Mouse (Mus musculus) midbrain, postnatal 0 days (tissue): Measurements from ENCODE around the gene Apom. TPM values are rescaled to one million over a fixed set of nuclear protein-coding genes. Genes with fewer than 3 reads are reported as not detected.
A peak's percentile ranks its signal among the peaks of the same experiment; 100 is the strongest.

Experiments used
- ATAC-seq: fragments of 200-750 bp; cut with Nextera tagmentation; 2 replicates; pipeline ENCODE4 v1.8.0; 2017; ENCODE audit warnings: moderate number of reproducible peaks, mild to moderate bottlenecking, moderate TSS enrichment, moderate library complexity; ENCODE audit not compliant: low FRiP score
- DNase-seq: peaks from one replicate; pipeline ENCODE4 v3.0.0-alpha.2; 2015; ENCODE audit warnings: low spot score
- H3K27ac ChIP-seq: fragments of 300-500 bp; sonication (generic); 2 replicates; pipeline ENCODE4 v1.5.1; 2014; ENCODE audit warnings: low read depth, mild to moderate bottlenecking, low read length, mixed read lengths
- H3K27me3 ChIP-seq: fragments of 300-500 bp; sonication (generic); 2 replicates; pipeline ENCODE4 v1.6.1; 2014; ENCODE audit warnings: low read length, control low read depth, mixed read lengths; ENCODE audit not compliant: insufficient read depth
- H3K36me3 ChIP-seq: fragments of 300-500 bp; sonication (generic); 2 replicates; pipeline ENCODE4 v1.6.1; 2014; ENCODE audit warnings: low read length, control low read depth, mixed read lengths; ENCODE audit not compliant: insufficient read depth
- H3K4me1 ChIP-seq: fragments of 300-500 bp; sonication (generic); 2 replicates; pipeline ENCODE4 v1.6.1; 2014; ENCODE audit warnings: mild to moderate bottlenecking, control low read depth, antibody characterized with exemption, low read length, mixed read lengths; ENCODE audit not compliant: insufficient read depth
- H3K4me2 ChIP-seq: fragments of 300-500 bp; sonication (generic); 2 replicates; pipeline ENCODE4 v1.6.1; 2014; ENCODE audit warnings: low read depth, mild to moderate bottlenecking, low read length, mixed read lengths; ENCODE audit not compliant: poor library complexity, severe bottlenecking
- H3K4me3 ChIP-seq: fragments of 300-500 bp; sonication (generic); 2 replicates; pipeline ENCODE4 v1.5.1; 2014; ENCODE audit warnings: low read depth, mild to moderate bottlenecking, low read length, moderate library complexity
- H3K9ac ChIP-seq: fragments of 300-500 bp; sonication (generic); replicated peaks from 2 replicates; pipeline ENCODE4 v1.6.1; 2014; ENCODE audit warnings: mild to moderate bottlenecking, low read length, moderate library complexity, mixed read lengths; ENCODE audit not compliant: poor library complexity, severe bottlenecking
- H3K9me3 ChIP-seq: fragments of 300-500 bp; sonication (generic); 2 replicates; pipeline ENCODE4 v1.6.1; 2016; ENCODE audit warnings: low read length, control low read depth
- CTCF ChIP-seq: IDR thresholded peaks from 2 replicates; pipeline ENCODE4 v1.5.1; 2016; ENCODE audit warnings: antibody characterized with exemption, mild to moderate bottlenecking
- WGBS: fragments of 180-500 bp; shearing (Covaris S2); extraction: QIAGEN DNeasy Blood & Tissue Kit; methylation state at CpG from one replicate; pipeline ENCODE4 v1.1.7; 2014; 5-methylcytosine and 5-hydroxymethylcytosine counted together
- polyA plus RNA-seq: library from polyadenylated mRNA; unstranded; fragments of >200 nt; fragmentation: Nextera tagmentation; extraction: Ambion mirVana; gene quantifications from 2 replicates; pipeline ENCODE4 v1.2.1, GENCODE M21; 2015
- total RNA-seq: library from RNA; depleted of rRNA; stranded (reverse); fragments of >200 nt; gene quantifications from 2 replicates; pipeline ENCODE4 v1.2.3, GENCODE M21; 2014

The Apom gene
- total and polyA plus RNA-seq, 2 experiments from 2014 or later: 0.44 TPM; not detected in 1

DNA sequence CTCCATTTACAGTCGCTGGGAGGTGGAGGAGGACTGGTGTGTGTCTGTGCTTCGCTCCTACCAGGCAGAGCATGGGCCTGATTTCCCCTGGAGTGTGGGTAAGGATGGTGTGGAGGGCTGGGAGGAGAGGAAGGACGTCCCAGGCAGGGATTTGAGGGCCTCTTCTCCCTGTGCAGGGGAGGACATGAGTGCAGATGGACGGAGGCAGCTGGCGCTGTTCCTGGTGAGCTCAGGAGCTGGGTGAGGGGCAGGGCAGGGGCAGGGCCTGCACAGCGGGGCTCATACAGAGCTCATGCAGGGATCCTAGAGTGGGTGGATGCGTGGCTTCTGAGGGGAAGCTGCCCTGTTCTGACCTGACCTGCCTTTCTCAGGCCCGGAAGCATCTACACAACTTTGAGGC, 29.6 kb downstream of the Apom start:
- no peaks in the 10 kb centered on the region for H3K4me1 ChIP-seq
- no peak for TF ChIP-seq CTCF
- no peak overlapping the region for H3K4me2 ChIP-seq
- H3K36me3 ChIP-seq: peaks cover 57% of the 10 kb centered on the region
- DNase-seq (no peak), ATAC-seq (no peak)
- no peaks in the 10 kb centered on the region for H3K9me3 ChIP-seq
- no peak overlapping the region for H3K9ac ChIP-seq
- WGBS: 82% methylated on average over 6 of the region's 8 CpGs
- H3K27me3 ChIP-seq: no peaks in the 10 kb centered on the region
- H3K4me3 ChIP-seq: no peak overlapping the region
- H3K27ac ChIP-seq: no peak overlapping the region

DNA sequence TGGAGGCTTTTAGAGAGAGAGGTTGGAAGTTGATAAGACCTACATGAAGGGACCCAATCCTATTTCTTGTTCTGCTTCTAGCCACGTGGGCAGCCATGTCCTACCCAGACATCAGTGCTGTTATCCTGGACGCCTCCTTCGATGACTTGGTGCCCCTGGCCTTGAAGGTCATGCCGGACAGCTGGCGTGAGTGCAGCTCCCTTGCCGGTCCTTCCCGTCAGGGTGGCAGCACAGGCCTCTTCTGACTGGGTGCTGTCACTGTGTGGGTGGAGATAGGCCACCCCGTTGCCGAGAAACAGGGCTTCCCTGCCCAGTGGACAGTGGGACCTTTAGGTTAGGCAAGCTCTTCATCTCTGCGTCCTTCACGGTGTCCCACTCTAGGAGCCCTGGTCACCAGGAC, 30.7 kb downstream of the Apom start:
- H3K9me3 ChIP-seq: no peaks in the 10 kb centered on the region
- no peaks in the 10 kb centered on the region for H3K27me3 ChIP-seq
- H3K4me1 ChIP-seq: no peaks in the 10 kb centered on the region
- no peak overlapping the region for H3K9ac ChIP-seq
- TF ChIP-seq CTCF: no peak
- 92% methylated on average over 11 of the region's 11 CpGs for WGBS
- ATAC-seq (no peak), DNase-seq (no peak)
- no peak overlapping the region for H3K4me3 ChIP-seq
- H3K27ac ChIP-seq: no peak overlapping the region
- H3K4me2 ChIP-seq: no peak overlapping the region
- H3K36me3 ChIP-seq: peaks cover 68% of the 10 kb centered on the region

DNA sequence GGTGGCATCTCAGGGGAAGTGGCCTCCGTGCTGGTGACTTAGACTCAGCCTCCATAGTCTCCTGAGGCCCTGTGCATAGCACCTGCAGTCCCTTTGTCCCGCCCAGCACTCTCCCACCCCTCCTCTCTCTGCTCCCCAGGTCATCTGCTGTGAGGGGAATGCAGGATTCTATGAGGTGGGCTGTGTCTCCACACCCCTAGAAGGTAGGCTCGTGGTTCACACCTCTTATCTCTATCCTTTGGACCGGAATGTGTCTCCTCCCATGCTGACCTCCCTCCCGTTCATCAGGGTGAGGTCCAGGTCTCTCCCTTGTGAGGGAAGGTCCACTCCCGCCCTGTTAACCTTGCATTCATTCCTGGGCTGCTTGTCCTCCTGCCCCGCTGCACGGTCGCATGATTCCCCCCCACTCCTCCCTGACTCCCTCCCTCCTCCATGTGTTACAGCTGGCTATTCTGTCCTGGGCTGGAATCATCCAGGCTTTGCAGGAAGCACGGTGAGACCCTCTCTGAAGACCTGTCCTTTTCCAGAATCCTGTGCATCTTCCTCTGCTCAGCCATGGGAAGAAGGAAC, 31.6 kb downstream of the Apom start:
- WGBS: 79% methylated on average over 10 of the region's 10 CpGs

DNA sequence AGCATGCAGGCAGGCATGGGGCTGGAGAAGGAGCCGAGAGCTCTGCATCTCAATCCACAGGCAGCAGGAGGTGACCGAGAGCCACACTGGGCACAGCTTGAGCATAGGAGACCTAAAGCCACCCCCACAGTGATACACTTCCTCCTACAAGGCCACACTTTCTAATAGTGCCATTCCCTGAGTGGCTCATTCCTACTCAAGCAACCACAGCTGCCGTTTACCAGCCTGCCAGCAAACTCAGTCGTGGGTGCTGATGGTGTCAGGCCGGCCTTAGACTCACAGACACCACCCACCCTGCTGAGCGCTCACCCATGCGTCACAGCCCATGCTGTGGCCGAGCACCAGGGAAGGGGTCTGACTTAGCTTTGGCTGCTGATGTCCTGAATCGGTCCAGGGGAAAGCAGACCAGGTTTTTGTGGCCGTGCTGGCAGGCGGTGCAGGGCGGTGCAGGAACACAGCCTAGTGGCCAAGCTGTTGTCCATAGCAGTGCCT, 34.6 kb downstream of the Apom start:
- H3K4me1 ChIP-seq: no peaks in the 10 kb centered on the region
- H3K27ac ChIP-seq: no peak overlapping the region
- 74% methylated on average over 12 of the region's 12 CpGs for WGBS
- no peaks in the 10 kb centered on the region for H3K9me3 ChIP-seq
- H3K36me3 ChIP-seq: peaks cover 78% of the 10 kb centered on the region
- no peak for TF ChIP-seq CTCF
- H3K4me2 ChIP-seq: no peak overlapping the region
- ATAC-seq: no peak
- no peak for DNase-seq
- no peaks in the 10 kb centered on the region for H3K27me3 ChIP-seq
- H3K9ac ChIP-seq: no peak overlapping the region
- H3K4me3 ChIP-seq: no peak overlapping the region

More for the DNA sequence above, 31.6 kb downstream of the Apom start:
- Histone ChIP-seq H3K4me1 (no peaks in the 10 kb centered on the region), H3K27me3 (no peaks in the 10 kb centered on the region), H3K27ac (no peak overlapping the region), H3K9me3 (no peaks in the 10 kb centered on the region), H3K36me3 (peaks cover 73% of the 10 kb centered on the region), H3K4me2 (no peak overlapping the region), H3K4me3 (no peak overlapping the region), H3K9ac (no peak overlapping the region)
- no peak for ATAC-seq
- no peak for DNase-seq
- TF ChIP-seq CTCF: no peak

DNA sequence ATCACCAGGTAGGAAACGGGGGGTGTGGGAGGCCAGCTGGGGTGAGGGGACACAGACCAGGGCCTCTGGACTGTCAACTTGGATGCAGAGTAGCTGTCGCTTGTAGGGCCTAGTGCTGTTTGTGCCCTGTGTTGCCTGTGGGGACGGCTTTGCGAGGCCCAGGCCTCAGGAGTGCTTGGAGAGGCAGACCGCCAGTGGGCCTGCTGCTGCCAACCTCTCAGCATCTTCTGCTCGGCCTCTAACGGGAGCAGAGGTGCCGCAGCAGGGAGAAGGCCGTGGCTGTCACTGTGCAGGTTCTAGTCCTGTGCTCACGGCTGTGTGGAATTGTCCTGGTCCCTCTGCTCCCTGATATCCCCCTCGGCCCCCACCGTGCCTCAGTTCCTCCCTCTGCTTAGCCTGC, 35.3 kb downstream of the Apom start:
- Histone ChIP-seq H3K9ac (0 out of 2 replicates have a peak overlapping the region, but pooled peaks have one; percentile 13), H3K4me1 (no peaks in the 10 kb centered on the region), H3K4me3 (no peak overlapping the region), H3K4me2 (no peak overlapping the region), H3K36me3 (peaks cover 75% of the 10 kb centered on the region), H3K9me3 (no peaks in the 10 kb centered on the region), H3K27me3 (no peaks in the 10 kb centered on the region), H3K27ac (no peak overlapping the region)
- no peak for ATAC-seq
- TF ChIP-seq CTCF: no peak
- DNase-seq: no peak
- 81% methylated on average over 12 of the region's 12 CpGs for WGBS

DNA sequence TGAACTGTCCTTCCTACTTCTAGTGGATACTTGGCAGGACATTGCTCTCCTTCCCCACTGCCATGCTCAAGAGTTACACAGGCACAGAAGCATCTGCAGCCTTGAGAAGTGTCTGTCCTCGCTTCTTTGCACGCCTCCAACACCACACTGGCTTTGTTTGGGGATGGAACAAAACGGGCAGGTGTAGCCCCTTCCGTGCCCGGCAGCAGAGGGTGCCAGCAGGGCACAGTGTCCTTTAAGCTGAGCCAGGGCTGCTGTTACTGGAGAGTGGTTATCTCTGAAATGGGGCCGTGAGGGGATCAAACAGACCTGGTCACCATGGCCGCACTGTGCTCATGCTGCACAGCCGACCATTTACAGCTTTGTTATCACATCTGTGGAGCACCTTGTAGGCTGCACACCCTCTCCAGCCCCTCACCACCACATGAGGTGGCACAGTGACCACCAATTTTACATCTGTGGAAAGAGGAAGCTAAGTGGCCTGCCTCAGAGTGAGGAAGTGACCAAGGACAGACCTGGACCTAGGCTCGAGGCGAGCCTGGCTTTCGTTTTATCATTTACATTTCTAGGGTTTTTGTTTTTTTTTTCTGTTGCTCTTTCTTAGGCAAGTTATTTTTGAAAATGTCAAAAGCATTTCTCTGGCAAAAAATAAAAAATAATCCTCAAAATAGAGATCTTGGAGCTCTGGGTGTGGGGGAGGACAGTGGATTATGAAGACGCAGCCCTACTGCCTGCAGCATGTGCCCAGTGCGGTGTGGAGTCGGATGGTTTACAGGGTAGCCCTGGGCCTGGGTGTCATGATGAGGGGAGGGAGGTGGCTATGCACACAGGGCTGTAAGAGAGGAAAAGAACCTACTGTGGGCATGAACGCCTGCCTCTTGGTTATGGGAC, 37.1 kb downstream of the Apom start:
- Histone ChIP-seq H3K27me3 (no peaks in the 10 kb centered on the region), H3K9me3 (no peaks in the 10 kb centered on the region), H3K4me3 (no peak overlapping the region), H3K36me3 (peaks cover 60% of the 10 kb centered on the region), H3K4me2 (no peak overlapping the region), H3K27ac (no peak overlapping the region), H3K4me1 (0 out of 2 replicates have a peak, but pooled peaks cover 4% of the 10 kb centered on the region), H3K9ac (no peak overlapping the region)
- ATAC-seq (no peak), DNase-seq (no peak)
- no peak for TF ChIP-seq CTCF
- 90% methylated on average over 15 of the region's 15 CpGs for WGBS
